In genomic region chr13:63432759-63433158, GRCm38 (mm10) we compare ENCODE assay signal across 9 mouse cellular contexts.
DNase-seq lines count a peak whose midpoint lies in the region; ATAC-seq lines count a peak whose summit lies in the region.
"Had no signal": no experiment of that assay in that cellular context is flagged by ENCODE, and none has a peak within 500 bp of the region (broad histone marks: within the 10 kb centered on the region; RNA-seq: fewer than 3 reads in every experiment).

No protein-coding gene starts in this region.

- no peak overlapping the region for H3K4me2 ChIP-seq in midbrain, embryonic 11.5 days
- H3K4me2 ChIP-seq in midbrain, embryonic 15.5 days = no peak overlapping the region

- WGBS in midbrain, embryonic 11.5 days = 90% methylated on average over 3 of the region's 3 CpGs
- 93% methylated on average over 3 of the region's 3 CpGs for WGBS in midbrain, embryonic 15.5 days

- peak; percentile 41 for DNase-seq in embryo, embryonic 10 days (ENCODE audit: low spot score)
- no peak for DNase-seq in embryo, embryonic 11 days
- DNase-seq in midbrain, embryonic 11.5 days (ENCODE audit: low spot score, missing footprints) = peak; percentile 75
- peak; percentile 21 for DNase-seq in cerebellum, adult 8-10 months
- no peak for DNase-seq in layer of hippocampus, postnatal 10 days (ENCODE audit: low spot score in 2 of 2)
- no peak for DNase-seq in layer of hippocampus, adult 9-10 months (ENCODE audit: low spot score)

- no peak overlapping the region for H3K9ac ChIP-seq in midbrain, embryonic 11.5 days (ENCODE audit: low read length)
- H3K9ac ChIP-seq in midbrain, embryonic 15.5 days = no peak overlapping the region

- peaks cover 7% of the 10 kb centered on the region for H3K4me1 ChIP-seq in midbrain, embryonic 11.5 days (ENCODE audit: control insufficient read depth, insufficient read depth, low read length)
- H3K4me1 ChIP-seq in midbrain, embryonic 15.5 days = peaks cover 8% of the 10 kb centered on the region; the same call in 1 of the 2 replicates

- no peaks in the 10 kb centered on the region for H3K36me3 ChIP-seq in midbrain, embryonic 11.5 days (ENCODE audit: control insufficient read depth, insufficient read depth, low read length)
- H3K36me3 ChIP-seq in midbrain, embryonic 15.5 days (replicated peaks) = no peaks in the 10 kb centered on the region

- no peaks in the 10 kb centered on the region for H3K27me3 ChIP-seq in midbrain, embryonic 11.5 days (ENCODE audit: control insufficient read depth, insufficient read depth, low read length)
- no peaks in the 10 kb centered on the region for H3K27me3 ChIP-seq in midbrain, embryonic 15.5 days (replicated peaks)

- H3K27ac ChIP-seq in midbrain, embryonic 11.5 days (ENCODE audit: low read depth, low read length) = no peak overlapping the region
- H3K27ac ChIP-seq in midbrain, embryonic 15.5 days = no peak overlapping the region

- ATAC-seq in midbrain, embryonic 11.5 days (ENCODE audit: low FRiP score) = no peak
- ATAC-seq in midbrain, embryonic 15.5 days (replicated peaks) = no peak
- 0 out of 2 replicates have a peak, but pooled peaks have one; percentile 41 for ATAC-seq in megakaryocyte-erythroid progenitor cell, adult 5-6 weeks (replicated peaks; ENCODE audit: low FRiP score, low TSS enrichment, poor library complexity, severe bottlenecking)

- H3K4me3 ChIP-seq in midbrain, embryonic 11.5 days (ENCODE audit: low read depth, low read length) = no peak overlapping the region
- H3K4me3 ChIP-seq in midbrain, embryonic 15.5 days = no peak overlapping the region

- no peaks in the 10 kb centered on the region for H3K9me3 ChIP-seq in midbrain, embryonic 11.5 days (ENCODE audit: control insufficient read depth, low read length)
- no peaks in the 10 kb centered on the region for H3K9me3 ChIP-seq in midbrain, embryonic 15.5 days
- H3K9me3 ChIP-seq: megakaryocyte, embryonic 14.5 days had no signal

Comparison
In these comparisons a context has a peak if more than half of its experiments do, and no peak if none do; other contexts are left out.
1. DNase-seq: peak in embryo, embryonic 10 days (single experiment), midbrain, embryonic 11.5 days (single experiment) and cerebellum, adult 8-10 months (single experiment); none in embryo, embryonic 11 days (single experiment), layer of hippocampus, postnatal 10 days (0 of 2) and layer of hippocampus, adult 9-10 months (single experiment).